Mouse (Mus musculus) bone marrow macrophage, adult 2 months (primary cell): ENCODE measurements around the gene Stac3.

Experiments used
- CTCF ChIP-seq: IDR thresholded peaks from 2 replicates; pipeline ENCODE4 v1.5.1; 2012; ENCODE audit warnings: low read depth, mild to moderate bottlenecking, low read length, moderate library complexity
- POLR2A ChIP-seq: IDR thresholded peaks from 2 replicates; pipeline ENCODE4 v1.6.1; 2012; ENCODE audit warnings: mild to moderate bottlenecking, low read depth, low read length, borderline replicate concordance

GRCm38 (mm10) chr10:127500042-127500441, 1.4 kb upstream of the Stac3 start:
- TF ChIP-seq POLR2A = no peak
- no peak for TF ChIP-seq CTCF
